Mouse (Mus musculus) cerebellum, adult 18-20 months (tissue): Measurements from ENCODE around the gene Atg9a.
A peak's percentile ranks its signal among the peaks of the same experiment; 100 is the strongest.

Experiments
- DNase-seq, 2 experiments: peaks; one replicate each; pipeline ENCODE4 v3.0.0; 2021

Gene Atg9a

GRCm38 (mm10) chr1:75214886-75215285 lies 22.9 kb upstream of the Atg9a start:
- DNase-seq, result peak; percentile 35 to 49

- peak in 1 of 2 experiments; percentile 19 for DNase-seq
These were observed 22.4 kb upstream of the Atg9a start for GRCm38 (mm10) chr1:75214442-75214841.

- DNase-seq, result no peak
These were observed 21.1 kb upstream of the Atg9a start for GRCm38 (mm10) chr1:75213096-75213495.

- DNase-seq, result no peak
These were observed 20.5 kb upstream of the Atg9a start for GRCm38 (mm10) chr1:75212542-75212941.

GRCm38 (mm10) chr1:75211141-75211708 lies 19.2 kb upstream of the Atg9a start:
- no peak for DNase-seq

- DNase-seq, result peak; percentile 96
These were observed 18.4 kb upstream of the Atg9a start, which contains the start of the genes Glb1l and Stk16 for GRCm38 (mm10) chr1:75210136-75211087. TSS of gene Glb1l (minus strand) at chr1:75210813. TSS of gene Stk16 (plus strand) at chr1:75210838.

GRCm38 (mm10) chr1:75208967-75209678 lies 17.1 kb upstream of the Atg9a start:
- no peak for DNase-seq

GRCm38 (mm10) chr1:75201236-75201635 lies 9.2 kb upstream of the Atg9a start:
- no peak for DNase-seq

- peak in 1 of 2 experiments; percentile 48 for DNase-seq
These were observed 456 bp upstream of the Atg9a start for GRCm38 (mm10) chr1:75192452-75192851.

GRCm38 (mm10) chr1:75191258-75191621 lies 756 bp downstream of the Atg9a start:
- no peak for DNase-seq

- DNase-seq, result no peak
These were observed 1.4 kb downstream of the Atg9a start for GRCm38 (mm10) chr1:75190577-75190976.

- no peak for DNase-seq
These were observed 4.0 kb downstream of the Atg9a start for GRCm38 (mm10) chr1:75187914-75188483.

- DNase-seq, result no peak
These were observed 4.9 kb downstream of the Atg9a start for GRCm38 (mm10) chr1:75187126-75187525.

GRCm38 (mm10) chr1:75185495-75185894 lies 6.5 kb downstream of the Atg9a start:
- DNase-seq, result peak; percentile 50 to 59

- DNase-seq, result no peak
These were observed 9.8 kb downstream of the Atg9a start for GRCm38 (mm10) chr1:75182160-75182559.

GRCm38 (mm10) chr1:75181377-75181870 lies 10.6 kb downstream of the Atg9a start:
- DNase-seq, result no peak

- DNase-seq, result no peak
These were observed 11.3 kb downstream of the Atg9a start for GRCm38 (mm10) chr1:75180741-75181140.

- peak; percentile 82 to 87 for DNase-seq
These were observed 11.8 kb downstream of the Atg9a start, which contains the start of gene Abcb6 for GRCm38 (mm10) chr1:75180105-75180590. TSS of gene Abcb6 (minus strand) at chr1:75180392.

- peak; percentile 58 to 66 for DNase-seq
These were observed 12.5 kb downstream of the Atg9a start for GRCm38 (mm10) chr1:75179334-75180104.

- DNase-seq, result peak; percentile 97 to 98
These were observed 23.2 kb downstream of the Atg9a start, which contains the start of gene Zfand2b for GRCm38 (mm10) chr1:75168472-75169464. TSS of gene Zfand2b (plus strand) at chr1:75168646.
